Mouse (Mus musculus): ENCODE measurements around the gene Tmem59l.

Tmem59l gene

GRCm38 (mm10) chr8:70487993-70488796 is 1.0 kb upstream of the Tmem59l start:
- no peak for DNase-seq

GRCm38 (mm10) chr8:70486191-70486681 is 922 bp downstream of the Tmem59l start:
- DNase-seq: no peak

DNA sequence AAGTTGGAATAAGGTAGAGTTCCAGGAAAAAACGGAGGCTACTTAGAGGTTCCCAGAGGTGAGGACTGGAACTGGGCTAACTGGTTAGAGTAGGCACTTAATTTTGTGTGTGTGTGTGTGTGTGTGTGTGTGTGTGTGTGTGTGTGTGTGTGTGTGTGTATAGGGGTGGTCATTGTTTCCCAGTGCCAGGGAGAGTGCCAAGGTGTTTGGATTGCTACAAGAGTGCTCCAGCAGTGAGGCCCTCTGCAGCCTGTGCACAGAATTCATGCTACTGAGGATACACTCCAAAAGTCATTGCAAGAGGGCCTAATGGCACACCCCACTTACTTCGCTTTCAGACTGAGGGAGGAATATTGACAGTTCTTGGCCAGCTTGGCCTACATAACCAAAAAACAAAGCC is 4.2 kb downstream of the Tmem59l start:
- no peak for DNase-seq

DNA sequence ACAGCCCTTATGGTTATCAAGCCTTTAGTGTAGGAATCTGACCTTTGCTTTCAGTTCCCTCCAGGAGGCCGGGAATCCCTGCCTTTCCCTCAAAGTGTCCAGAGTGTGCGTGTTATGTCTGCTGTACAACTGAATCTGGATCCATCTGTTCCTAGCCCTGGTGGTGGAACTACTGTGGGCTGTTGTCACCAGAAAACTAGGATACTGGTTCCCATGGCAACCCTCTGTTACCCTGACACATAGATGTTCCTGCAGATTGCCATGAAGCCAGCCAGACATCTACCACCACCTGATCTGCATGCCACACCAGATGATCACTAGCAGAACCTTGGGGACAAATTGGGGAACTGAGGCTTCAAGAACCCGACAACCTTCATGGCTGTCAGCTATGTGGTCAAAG is 5.2 kb downstream of the Tmem59l start:
- DNase-seq: no peak

DNA sequence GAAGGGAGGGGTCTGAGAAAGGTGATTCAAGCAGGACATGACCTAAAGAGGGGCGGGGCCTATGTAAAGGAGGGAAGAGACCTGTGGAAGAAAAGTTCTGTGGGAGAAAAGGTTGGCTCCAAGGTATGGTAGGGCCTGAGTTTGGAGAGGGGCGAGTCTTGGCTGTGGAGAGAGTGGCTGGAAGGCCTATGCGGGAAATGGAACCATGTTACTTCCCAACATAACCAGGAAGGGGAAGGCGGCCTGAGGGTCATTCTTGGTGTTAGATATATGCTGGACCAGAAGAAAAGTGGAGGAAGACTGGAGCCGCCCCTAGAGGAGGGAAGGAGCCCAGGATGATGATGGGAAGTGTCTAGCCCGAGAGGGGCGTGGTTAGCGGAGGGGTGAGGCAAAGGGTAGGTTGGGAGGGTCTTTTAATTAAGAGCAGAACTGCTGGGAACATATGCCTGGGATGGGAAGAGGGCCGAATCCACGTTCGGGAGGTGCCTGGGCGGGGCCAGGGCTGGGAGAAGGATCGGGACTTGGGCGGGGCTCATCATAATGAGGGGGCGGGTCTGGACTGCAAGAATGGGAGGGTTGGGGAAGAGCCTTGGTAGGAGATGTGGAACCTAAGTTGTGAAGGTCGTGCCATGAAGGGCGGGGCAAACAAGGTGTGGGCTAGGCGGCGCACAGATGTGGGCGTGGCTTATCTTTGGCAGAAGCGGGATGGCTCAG is 9.7 kb downstream of the Tmem59l start:
- DNase-seq: no peak

GRCm38 (mm10) chr8:70476333-70477268 is 10.6 kb downstream of the Tmem59l start, which contains the start of gene Klhl26:
Klhl26 (minus strand) TSS chr8:70476968.
- DNase-seq: peak; percentile 90

- DNase-seq: no peak
Observed at GRCm38 (mm10) chr8:70471856-70472255, 15.3 kb downstream of the Tmem59l start.

DNA sequence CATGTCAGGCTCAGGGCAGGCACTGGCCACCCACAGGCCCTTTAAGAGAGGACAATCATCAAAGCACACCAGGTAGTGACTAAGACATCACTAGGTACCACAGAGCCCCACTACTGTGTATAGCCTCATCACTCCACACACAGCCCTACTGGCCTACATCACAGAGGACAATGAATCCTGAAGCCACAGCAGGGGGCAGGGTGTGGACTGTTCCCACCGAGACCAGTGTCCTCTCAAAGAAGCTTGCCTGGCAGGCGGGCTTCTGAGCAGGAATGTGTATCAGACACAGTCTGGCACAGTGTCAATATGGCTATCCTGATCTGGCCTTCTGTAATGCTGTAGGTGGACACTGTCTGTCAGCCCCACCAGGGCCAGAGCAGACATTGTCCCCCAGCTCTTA is 17.2 kb downstream of the Tmem59l start:
- no peak for DNase-seq

GRCm38 (mm10) chr8:70469295-70469916 is 17.8 kb downstream of the Tmem59l start:
- DNase-seq: no peak

GRCm38 (mm10) chr8:70468733-70469132 is 18.4 kb downstream of the Tmem59l start:
- DNase-seq: no peak

- no peak for DNase-seq
Observed at GRCm38 (mm10) chr8:70467907-70468306, 19.3 kb downstream of the Tmem59l start.

- no peak for DNase-seq
Observed at GRCm38 (mm10) chr8:70467229-70467725, 19.9 kb downstream of the Tmem59l start.

DNA sequence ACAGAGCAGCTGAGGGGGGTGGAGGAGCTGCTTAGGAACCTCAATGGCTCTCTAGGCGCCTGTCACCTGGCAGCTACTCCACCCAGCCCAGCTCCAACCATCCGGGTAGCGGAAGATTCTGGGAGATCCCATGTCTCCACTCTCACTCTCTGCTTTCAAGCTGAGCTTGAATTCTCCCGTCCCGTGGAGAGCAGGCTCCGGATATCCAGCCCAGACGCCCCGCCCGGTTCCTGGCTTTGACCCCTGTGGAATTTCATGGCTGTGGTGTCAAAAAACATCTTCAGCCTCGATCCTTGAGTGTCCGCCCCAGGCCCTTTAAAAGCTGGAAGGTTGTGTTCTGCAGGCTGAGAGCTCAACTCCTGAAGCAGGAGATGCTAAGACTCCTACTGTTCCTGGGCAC is 20.4 kb downstream of the Tmem59l start:
- no peak for DNase-seq

DNA sequence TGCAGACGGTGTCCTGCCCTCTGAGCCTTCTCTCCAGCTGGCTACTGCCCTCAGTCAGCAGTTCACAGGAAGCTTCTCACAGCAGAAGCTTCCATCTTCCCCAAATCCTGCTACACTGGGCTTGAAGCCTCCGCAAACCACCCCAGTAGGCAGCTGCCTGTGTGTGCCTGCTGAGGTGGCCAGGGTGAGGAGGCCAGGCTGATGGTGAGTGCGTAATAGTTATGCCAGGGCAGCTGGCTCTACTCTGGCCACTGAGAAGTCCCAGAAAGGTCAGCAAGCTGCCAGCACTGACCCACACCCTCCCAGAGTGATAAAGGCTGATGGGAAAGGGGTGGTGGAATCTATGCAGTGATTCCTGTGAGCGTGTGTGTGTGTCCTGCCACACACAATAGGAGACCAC is 20.9 kb downstream of the Tmem59l start:
- no peak for DNase-seq

DNA sequence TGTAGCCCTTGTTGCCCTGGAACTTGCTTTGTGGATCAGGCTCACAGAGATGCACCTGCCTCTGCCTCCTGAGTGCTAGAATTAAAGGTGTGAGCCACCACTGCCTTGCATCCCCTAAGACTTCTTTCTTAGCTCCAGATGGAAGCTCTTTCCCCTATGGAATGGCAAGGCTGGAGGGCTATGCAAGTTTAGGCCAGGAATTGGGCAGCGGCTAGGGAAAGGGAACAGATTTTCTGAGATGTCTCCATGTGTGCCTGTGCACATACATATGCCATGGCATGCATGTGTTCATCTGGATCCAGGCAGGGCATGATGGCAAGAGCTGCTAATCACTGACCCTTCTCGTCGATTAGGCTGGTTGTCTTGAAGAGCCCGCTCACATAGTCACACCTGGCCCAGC is 21.5 kb downstream of the Tmem59l start:
- no peak for DNase-seq

GRCm38 (mm10) chr8:70464162-70464561 is 23.0 kb downstream of the Tmem59l start:
- no peak for DNase-seq

DNA sequence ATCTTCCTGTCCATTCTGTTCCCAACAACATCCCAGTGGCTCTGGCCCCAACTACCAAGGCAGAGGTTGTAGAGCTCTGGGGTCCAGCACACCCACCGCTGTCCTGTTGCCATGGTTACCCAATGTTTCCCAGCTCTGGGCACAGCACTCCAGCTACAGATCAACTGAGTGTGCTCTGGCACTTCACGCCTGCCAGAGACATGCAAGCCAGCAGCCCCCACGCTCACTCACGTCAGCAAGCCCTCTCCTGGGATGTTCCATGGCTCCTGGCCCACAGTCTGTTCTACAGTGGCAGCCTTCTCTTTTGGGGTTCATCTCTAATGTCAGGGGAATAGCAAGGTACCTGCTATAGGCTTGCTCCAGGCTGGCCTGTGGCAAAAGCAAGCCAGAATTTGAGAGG is 23.9 kb downstream of the Tmem59l start:
- no peak for DNase-seq

GRCm38 (mm10) chr8:70462516-70462813 is 24.7 kb downstream of the Tmem59l start:
- no peak for DNase-seq

GRCm38 (mm10) chr8:70461765-70462515 is 25.2 kb downstream of the Tmem59l start:
- no peak for DNase-seq

- no peak for DNase-seq
Observed at GRCm38 (mm10) chr8:70460606-70461005, 26.6 kb downstream of the Tmem59l start.

DNA sequence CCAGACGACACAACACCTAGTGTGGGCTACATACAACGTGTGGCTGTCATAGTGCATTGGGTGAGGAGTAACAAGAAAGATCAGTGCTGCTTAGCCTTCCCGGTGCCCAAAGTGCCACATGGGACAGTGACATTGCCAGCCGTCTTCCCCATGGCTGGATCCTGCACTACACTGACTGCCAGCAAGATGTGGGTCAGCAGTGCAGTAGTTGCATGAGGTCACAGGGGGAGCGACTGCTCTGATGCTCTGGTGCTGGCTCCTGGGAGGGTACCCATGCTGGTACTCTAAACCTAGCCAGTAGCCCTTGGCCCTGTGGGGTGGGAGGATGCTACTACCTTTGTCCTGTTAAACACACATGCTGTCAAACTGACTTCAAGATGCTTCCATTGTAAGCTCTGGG is 27.0 kb downstream of the Tmem59l start:
- DNase-seq: no peak

DNA sequence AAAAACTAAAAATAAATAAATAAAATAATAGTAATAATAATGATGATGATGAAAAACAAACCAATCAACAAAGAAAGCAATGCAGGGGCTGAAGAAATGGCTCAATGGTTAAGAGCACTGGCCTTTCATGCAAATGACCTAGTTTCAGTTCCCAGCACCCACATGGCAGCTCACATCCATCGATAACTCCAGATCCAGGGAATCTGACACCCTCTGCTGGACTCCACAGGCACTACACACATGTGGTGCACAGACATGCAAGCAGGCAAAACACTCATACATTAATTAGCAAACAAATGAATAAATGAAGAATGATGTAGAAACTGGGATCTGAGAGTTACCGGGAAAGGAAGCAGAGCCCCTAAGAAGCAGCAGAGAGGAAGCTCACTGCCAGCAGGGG is 27.5 kb downstream of the Tmem59l start:
- no peak for DNase-seq
